Mouse (Mus musculus) heart, embryonic 10.5 days (tissue): ENCODE data around the gene Map1s. TPM values are rescaled to one million over a fixed set of nuclear protein-coding genes. Genes with fewer than 3 reads are reported as not detected.

ENCODE experiments used
- DNase-seq: peaks from one replicate; pipeline ENCODE4 v3.0.0-alpha.2; 2017; ENCODE audit warnings: low spot score
- H3K27ac ChIP-seq: fragments of 300-500 bp; sonication (generic); 2 replicates; pipeline ENCODE4 v1.5.1; 2016; ENCODE audit warnings: mild to moderate bottlenecking
- H3K27me3 ChIP-seq: fragments of 300-500 bp; sonication (generic); 2 replicates; pipeline ENCODE4 v1.6.1; 2016; ENCODE audit warnings: mild to moderate bottlenecking; ENCODE audit not compliant: poor library complexity, insufficient read depth, severe bottlenecking
- H3K36me3 ChIP-seq: fragments of 300-500 bp; sonication (generic); 2 replicates; pipeline ENCODE4 v1.6.1; 2016; ENCODE audit warnings: mild to moderate bottlenecking, moderate library complexity
- H3K4me1 ChIP-seq: fragments of 300-500 bp; sonication (generic); 2 replicates; pipeline ENCODE4 v1.6.1; 2016; ENCODE audit warnings: mild to moderate bottlenecking
- H3K4me3 ChIP-seq: fragments of 300-500 bp; sonication (generic); 2 replicates; pipeline ENCODE4 v1.5.1; 2016; ENCODE audit warnings: mild to moderate bottlenecking, moderate library complexity
- H3K9me3 ChIP-seq: fragments of 300-500 bp; sonication (generic); 2 replicates; pipeline ENCODE4 v1.6.1; 2016; ENCODE audit warnings: mild to moderate bottlenecking, moderate library complexity
- WGBS: fragments of 180-500 bp; shearing (Covaris S2); methylation state at CpG from one replicate; pipeline ENCODE4 v1.1.7; 2016; 5-methylcytosine and 5-hydroxymethylcytosine counted together
- polyA plus RNA-seq: library from polyadenylated mRNA; unstranded; fragments of >200 nt; fragmentation: Nextera tagmentation; extraction: Ambion mirVana; gene quantifications from 2 replicates; pipeline ENCODE4 v1.2.1, GENCODE M21; 2016

Gene Map1s
- 49.6 and 58.4 TPM in 2 replicates for polyA plus RNA-seq

- DNase-seq: peak; percentile 95
- H3K36me3 ChIP-seq: peaks cover 12% of the 10 kb centered on the region
- peak within 1 kb of the TSS; percentile 95 for H3K27ac ChIP-seq
- H3K4me1 ChIP-seq: peaks cover 26% of the 10 kb centered on the region
- WGBS: under 1% methylated on average over 59 of the region's 86 CpGs
- H3K4me3 ChIP-seq: peak within 1 kb of the TSS; percentile 96
- no peaks in the 10 kb centered on the region for H3K9me3 ChIP-seq
- H3K27me3 ChIP-seq: peaks cover 20% of the 10 kb centered on the region; the same call in 1 of the 2 replicates
Measured at GRCm38 (mm10) chr8:70905831-70906736, at the start of gene Map1s. Map1s (plus strand) TSS chr8:70905932.

DNA sequence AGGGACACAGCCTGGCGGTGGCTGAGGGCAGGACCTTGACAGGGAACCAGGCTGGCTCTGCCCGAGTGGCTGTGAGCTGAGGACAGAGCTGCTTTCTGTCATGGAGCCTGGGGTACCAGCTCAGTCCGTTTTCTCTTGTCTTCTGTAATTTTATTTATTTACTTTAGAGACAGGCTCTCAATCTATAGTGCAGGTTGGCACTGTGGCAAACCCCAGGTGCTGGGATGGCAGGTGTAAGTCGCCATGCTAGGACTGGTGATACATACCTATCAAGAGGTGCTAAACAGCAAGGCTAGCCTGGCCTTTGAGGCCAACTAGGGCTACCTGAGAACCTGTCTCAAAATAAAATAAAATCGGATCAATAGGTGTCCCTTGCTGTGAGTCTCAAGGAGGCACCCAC lies 49.7 kb upstream of the Map1s start:
- Histone ChIP-seq H3K9me3 (no peaks in the 10 kb centered on the region), H3K4me1 (peaks cover 37% of the 10 kb centered on the region), H3K36me3 (no peaks in the 10 kb centered on the region), H3K27me3 (peaks cover 58% of the 10 kb centered on the region), H3K27ac (no peak overlapping the region), H3K4me3 (no peak overlapping the region)
- 58% methylated on average over 5 of the region's 5 CpGs for WGBS
- DNase-seq: no peak

- Histone ChIP-seq H3K9me3 (no peaks in the 10 kb centered on the region), H3K4me3 (peak overlapping the region; percentile 66), H3K27ac (peak overlapping the region; percentile 78), H3K36me3 (no peaks in the 10 kb centered on the region), H3K27me3 (peaks cover 63% of the 10 kb centered on the region), H3K4me1 (peaks cover 35% of the 10 kb centered on the region)
- no peak for DNase-seq
- WGBS: 9% methylated on average over 33 of the region's 33 CpGs
Measured at GRCm38 (mm10) chr8:70856541-70857197, 49.1 kb upstream of the Map1s start.

DNA sequence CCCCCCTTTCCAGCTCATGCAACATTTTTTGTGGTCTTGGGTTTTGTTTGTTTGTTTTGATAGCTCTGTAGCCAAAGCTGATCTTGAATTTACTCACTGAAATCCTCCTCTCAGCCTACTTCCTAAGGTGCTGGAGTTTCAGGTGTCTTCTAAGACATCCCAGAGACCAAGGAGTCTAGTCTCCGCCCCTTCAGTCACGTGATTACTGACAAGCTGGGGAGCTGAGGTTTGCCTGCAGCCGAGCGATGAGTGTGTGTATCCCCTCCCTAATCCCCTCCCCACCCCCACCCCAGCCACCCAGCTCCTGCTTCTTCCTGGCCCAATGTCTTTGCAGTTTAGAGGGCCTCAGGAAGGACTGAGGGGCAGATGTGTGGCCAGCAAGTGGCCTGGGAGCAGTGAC lies 48.2 kb upstream of the Map1s start:
- peaks cover 33% of the 10 kb centered on the region for H3K4me1 ChIP-seq
- peaks cover 68% of the 10 kb centered on the region for H3K27me3 ChIP-seq
- WGBS: 13% methylated on average over 4 of the region's 4 CpGs
- H3K9me3 ChIP-seq: no peaks in the 10 kb centered on the region
- no peak overlapping the region for H3K4me3 ChIP-seq
- H3K36me3 ChIP-seq: no peaks in the 10 kb centered on the region
- H3K27ac ChIP-seq: no peak overlapping the region
- no peak for DNase-seq

DNA sequence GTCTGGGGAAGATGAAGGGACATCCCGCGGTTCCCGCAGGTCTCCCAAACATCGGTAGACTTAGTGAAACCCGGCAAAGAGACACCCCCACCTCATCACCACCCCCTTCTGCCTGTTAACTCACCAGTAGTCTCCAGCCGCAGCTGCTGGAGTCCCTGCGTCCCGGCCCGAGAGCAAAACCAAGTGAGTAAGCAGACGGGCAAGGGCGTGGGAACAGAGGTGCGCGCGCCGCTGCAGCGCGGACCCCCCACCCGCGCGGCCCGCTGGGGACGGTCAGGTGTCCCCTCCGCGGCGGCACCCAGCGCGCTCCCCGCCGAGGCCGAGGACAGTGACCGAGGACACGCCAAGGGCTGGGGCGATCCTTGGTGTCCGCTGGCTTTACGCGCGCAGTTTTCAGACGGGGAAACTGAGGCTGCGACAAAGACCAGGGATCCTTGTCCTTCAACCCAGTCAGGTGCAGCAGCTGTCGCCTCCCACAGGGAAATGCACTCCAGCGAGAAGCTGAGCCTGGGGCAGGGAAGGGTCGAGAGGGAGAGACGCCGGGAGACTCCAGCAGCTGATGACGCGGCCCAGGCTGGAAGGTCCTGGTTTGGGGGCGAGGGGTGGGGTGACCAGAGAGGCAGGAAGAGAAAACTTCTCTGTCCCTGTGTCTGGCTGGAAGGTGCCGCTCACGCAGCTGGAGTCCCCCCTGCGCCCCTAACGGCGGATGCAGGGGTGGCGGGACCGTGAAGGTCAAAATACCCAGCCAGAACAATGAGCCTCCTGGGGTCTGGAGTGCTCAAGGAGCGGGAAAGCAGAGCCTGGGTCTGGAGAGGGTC lies 42.7 kb upstream of the Map1s start, which contains the start of gene Kcnn1:
Gene Kcnn1 (minus strand): TSS at position 435 of the 818 bp plus-strand sequence.
- Histone ChIP-seq H3K27ac (peak within 1 kb of the TSS; percentile 90), H3K4me1 (peaks cover 58% of the 10 kb centered on the region), H3K4me3 (peak within 1 kb of the TSS; percentile 65), H3K36me3 (peaks cover 6% of the 10 kb centered on the region), H3K27me3 (peaks cover 54% of the 10 kb centered on the region), H3K9me3 (no peaks in the 10 kb centered on the region)
- under 1% methylated on average over 55 of the region's 55 CpGs for WGBS
- DNase-seq: no peak

GRCm38 (mm10) chr8:70863956-70864711 lies 41.6 kb upstream of the Map1s start:
- Histone ChIP-seq H3K36me3 (peaks cover 9% of the 10 kb centered on the region), H3K4me3 (peak overlapping the region; percentile 65), H3K27me3 (peaks cover 51% of the 10 kb centered on the region), H3K27ac (peak overlapping the region; percentile 90), H3K4me1 (peaks cover 65% of the 10 kb centered on the region), H3K9me3 (no peaks in the 10 kb centered on the region)
- no peak for DNase-seq
- WGBS: under 1% methylated on average over 46 of the region's 46 CpGs

GRCm38 (mm10) chr8:70864712-70865221 lies 41.0 kb upstream of the Map1s start:
- no peak for DNase-seq

GRCm38 (mm10) chr8:70865350-70866000 lies 40.3 kb upstream of the Map1s start:
- H3K4me3 ChIP-seq: peak overlapping the region; percentile 65
- peaks cover 45% of the 10 kb centered on the region for H3K27me3 ChIP-seq
- H3K36me3 ChIP-seq: peaks cover 9% of the 10 kb centered on the region
- H3K9me3 ChIP-seq: no peaks in the 10 kb centered on the region
- peak; percentile 99 for DNase-seq
- peaks cover 73% of the 10 kb centered on the region for H3K4me1 ChIP-seq
- under 1% methylated on average over 46 of the region's 46 CpGs for WGBS
- peak overlapping the region; percentile 90 for H3K27ac ChIP-seq

More at GRCm38 (mm10) chr8:70864712-70865221, 41.0 kb upstream of the Map1s start:
- H3K9me3 ChIP-seq: no peaks in the 10 kb centered on the region
- peaks cover 51% of the 10 kb centered on the region for H3K27me3 ChIP-seq
- WGBS: 1% methylated on average over 24 of the region's 24 CpGs
- peaks cover 71% of the 10 kb centered on the region for H3K4me1 ChIP-seq
- H3K4me3 ChIP-seq: peak overlapping the region; percentile 65
- H3K27ac ChIP-seq: peak overlapping the region; percentile 90
- peaks cover 9% of the 10 kb centered on the region for H3K36me3 ChIP-seq

DNA sequence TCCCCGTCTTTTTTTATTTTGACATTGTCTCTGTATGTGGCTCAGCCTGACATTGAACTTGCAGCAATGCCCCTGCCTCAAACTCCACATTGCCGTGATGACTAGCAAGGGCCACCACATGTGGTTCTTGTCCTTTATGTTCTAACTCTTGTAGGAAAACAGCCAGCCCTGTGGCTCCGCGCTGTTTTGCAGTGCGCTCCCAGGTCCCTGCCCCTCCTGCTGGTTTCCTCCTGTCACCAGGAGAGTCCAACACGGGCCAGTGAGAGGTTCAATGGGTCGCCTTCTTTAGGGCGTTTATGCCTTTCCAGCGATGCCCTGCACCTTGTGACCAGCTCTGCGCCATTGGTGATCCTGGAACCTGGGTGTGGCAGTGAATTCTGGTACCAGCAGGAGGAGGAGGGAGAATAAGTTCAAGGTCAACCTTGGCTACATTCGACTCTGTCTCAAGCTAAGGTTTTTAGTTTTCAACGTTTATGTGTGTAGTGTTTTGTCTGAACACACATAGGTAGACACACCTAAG lies 39.7 kb upstream of the Map1s start:
- no peaks in the 10 kb centered on the region for H3K9me3 ChIP-seq
- DNase-seq: no peak
- H3K4me3 ChIP-seq: peak overlapping the region; percentile 65
- peaks cover 9% of the 10 kb centered on the region for H3K36me3 ChIP-seq
- H3K4me1 ChIP-seq: peaks cover 77% of the 10 kb centered on the region
- 4% methylated on average over 12 of the region's 12 CpGs for WGBS
- H3K27me3 ChIP-seq: peaks cover 39% of the 10 kb centered on the region
- peak overlapping the region; percentile 90 for H3K27ac ChIP-seq

- Histone ChIP-seq H3K4me1 (peaks cover 80% of the 10 kb centered on the region), H3K9me3 (no peaks in the 10 kb centered on the region), H3K27ac (0 out of 2 replicates have a peak overlapping the region, but pooled peaks have one; percentile 90), H3K4me3 (no peak overlapping the region; the same call in 1 of the 2 replicates), H3K27me3 (peaks cover 34% of the 10 kb centered on the region), H3K36me3 (peaks cover 9% of the 10 kb centered on the region)
- WGBS: 83% methylated on average over 7 of the region's 7 CpGs
- no peak for DNase-seq
Measured at GRCm38 (mm10) chr8:70866566-70866965, 39.2 kb upstream of the Map1s start.

DNA sequence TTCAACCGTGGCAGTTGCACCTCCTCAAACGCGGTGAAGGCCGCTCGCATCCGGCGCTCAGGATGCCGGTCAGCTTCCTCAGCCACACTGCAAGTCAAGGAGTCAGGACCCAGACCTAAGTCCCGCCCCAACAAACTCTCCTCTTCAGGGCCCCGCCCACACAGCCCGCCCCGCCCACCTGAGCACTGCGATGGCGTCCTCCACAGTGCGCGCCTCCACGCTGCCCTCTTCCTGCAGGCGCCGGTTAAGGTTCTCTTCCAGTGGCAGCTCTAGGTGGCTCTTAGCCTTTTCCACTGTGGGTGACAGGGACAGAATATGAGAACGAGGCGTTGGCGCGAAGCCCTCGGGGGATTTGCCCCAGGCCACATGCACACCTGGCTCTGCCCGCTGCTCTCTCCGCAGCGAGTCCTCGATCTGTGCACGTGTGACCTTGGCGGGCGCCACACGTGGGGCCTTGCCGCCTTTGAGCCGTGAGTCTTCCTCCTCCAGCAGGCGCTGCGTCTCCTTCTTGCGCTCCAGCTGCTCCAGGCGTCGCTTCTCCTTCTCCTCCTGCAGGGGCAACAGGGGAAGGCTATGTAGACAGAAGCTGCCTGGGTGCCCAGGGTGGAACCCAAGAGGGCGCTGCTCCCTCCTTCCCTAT lies 37.1 kb upstream of the Map1s start:
- Histone ChIP-seq H3K36me3 (peaks cover 9% of the 10 kb centered on the region), H3K27ac (peak overlapping the region; percentile 83), H3K4me3 (peak overlapping the region; percentile 47), H3K9me3 (no peaks in the 10 kb centered on the region), H3K27me3 (peaks cover 13% of the 10 kb centered on the region; the same call in 1 of the 2 replicates), H3K4me1 (peaks cover 68% of the 10 kb centered on the region)
- DNase-seq: peak; percentile 91
- WGBS: 22% methylated on average over 40 of the region's 40 CpGs
